Comparison of ENCODE assay signal across 24 mouse cellular contexts in genomic region chr6:146340951-146341350, GRCm38 (mm10).
"Had no signal": no experiment of that assay in that cellular context is flagged by ENCODE, and none has a peak within 500 bp of the region (broad histone marks: within the 10 kb centered on the region; RNA-seq: fewer than 3 reads in every experiment).

No protein-coding gene starts in this region.

- H3K36me3 ChIP-seq: embryonic facial prominence, embryonic 10.5 days; embryonic facial prominence, embryonic 12.5 days; embryonic facial prominence, embryonic 13.5 days; embryonic facial prominence, embryonic 15.5 days; forebrain, embryonic 10.5 days; forebrain, embryonic 12.5 days; forebrain, embryonic 15.5 days had no signal

- H3K27ac ChIP-seq: embryonic facial prominence, embryonic 10.5 days; embryonic facial prominence, embryonic 12.5 days; embryonic facial prominence, embryonic 13.5 days; embryonic facial prominence, embryonic 15.5 days; forebrain, embryonic 10.5 days; forebrain, embryonic 12.5 days; forebrain, embryonic 13.5 days; forebrain, embryonic 15.5 days; gastrocnemius, adult 2 months; heart, adult 2 months had no signal

- H3K27me3 ChIP-seq: embryonic facial prominence, embryonic 12.5 days; embryonic facial prominence, embryonic 13.5 days; embryonic facial prominence, embryonic 15.5 days; forebrain, embryonic 12.5 days; forebrain, embryonic 13.5 days; forebrain, embryonic 15.5 days had no signal

- H3K9ac ChIP-seq: embryonic facial prominence, embryonic 12.5 days; embryonic facial prominence, embryonic 13.5 days; embryonic facial prominence, embryonic 15.5 days; forebrain, embryonic 12.5 days; forebrain, embryonic 13.5 days; forebrain, embryonic 15.5 days; forebrain, postnatal 0 days had no signal

- H3K4me2 ChIP-seq: embryonic facial prominence, embryonic 12.5 days; embryonic facial prominence, embryonic 13.5 days; embryonic facial prominence, embryonic 15.5 days; forebrain, embryonic 12.5 days; forebrain, embryonic 13.5 days; forebrain, embryonic 15.5 days had no signal

- DNase-seq: cerebellum, adult 8-10 months; cerebellum, adult 9-10 months; cerebellum, postnatal 36 days; embryo, embryonic 11 days; forebrain, postnatal 0 days; gastrocnemius, adult 2 months; gastrocnemius, postnatal 10 days; gastrocnemius, postnatal 14 days; gastrocnemius, postnatal 25 days; gastrocnemius, postnatal 36 days; heart, adult 11 months; heart, adult 18-20 months; heart, adult 2 months had no signal

- ATAC-seq: forebrain, embryonic 13.5 days; forebrain, embryonic 14.5 days; forebrain, embryonic 15.5 days; forebrain, embryonic 16.5 days; forebrain, postnatal 0 days had no signal

- H3K9me3 ChIP-seq: embryonic facial prominence, embryonic 10.5 days; embryonic facial prominence, embryonic 12.5 days; embryonic facial prominence, embryonic 13.5 days; embryonic facial prominence, embryonic 15.5 days; forebrain, embryonic 10.5 days; forebrain, embryonic 12.5 days; forebrain, embryonic 13.5 days; forebrain, embryonic 15.5 days had no signal

- H3K4me3 ChIP-seq: embryonic facial prominence, embryonic 10.5 days; embryonic facial prominence, embryonic 12.5 days; embryonic facial prominence, embryonic 13.5 days; embryonic facial prominence, embryonic 15.5 days; erythroblast, embryonic 14.5 days; forebrain, embryonic 10.5 days; forebrain, embryonic 12.5 days; forebrain, embryonic 13.5 days; forebrain, embryonic 15.5 days; gastrocnemius, adult 2 months; heart, adult 2 months had no signal
